Mouse (Mus musculus) erythroblast, embryonic 14.5 days (primary cell): ENCODE data around the gene Snx33.

Experiments used
- GATA1 ChIP-seq: IDR thresholded peaks from 2 replicates; pipeline ENCODE4 v1.6.1; 2012; ENCODE audit warnings: low read length, inconsistent platforms, mixed read lengths
- TAL1 ChIP-seq: IDR thresholded peaks from 3 replicates; pipeline ENCODE4 v1.6.1; 2012; ENCODE audit warnings: low read length, inconsistent platforms, mixed read lengths

DNA sequence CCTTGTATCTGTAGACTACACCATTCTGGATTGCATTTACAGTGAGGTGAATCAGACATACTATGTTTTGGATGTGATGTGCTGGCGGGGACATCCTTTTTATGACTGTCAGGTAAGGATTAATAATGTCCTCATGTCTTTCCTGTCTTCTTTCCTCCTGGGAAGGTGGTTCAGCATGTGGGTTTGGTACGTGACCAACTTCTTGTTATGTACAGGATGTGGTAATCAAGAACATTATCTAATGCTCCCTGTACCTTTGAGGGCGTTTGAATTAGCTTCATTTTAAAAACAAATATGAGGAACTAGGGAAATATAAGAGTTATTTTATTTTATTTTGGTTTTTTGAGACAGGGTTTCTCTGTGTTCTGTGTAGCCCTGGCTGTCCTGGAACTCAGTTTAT lies 47.0 kb upstream of the Snx33 start:
- TF ChIP-seq GATA1 = no peak
- TF ChIP-seq TAL1 = no peak
